Mouse (Mus musculus): ENCODE measurements at regions not wholly inside any gene's neighbourhood (a gene's known extent, or its start where the extent isn't known, plus 50 kb on each side); places are given as distances from the start of the nearest gene placed in this dataset.
"Not testable (repeated sequence)": the region's sequence is repeated elsewhere in the genome, so short reads cannot be mapped to it uniquely, and the experiment has no call there.

DNA sequence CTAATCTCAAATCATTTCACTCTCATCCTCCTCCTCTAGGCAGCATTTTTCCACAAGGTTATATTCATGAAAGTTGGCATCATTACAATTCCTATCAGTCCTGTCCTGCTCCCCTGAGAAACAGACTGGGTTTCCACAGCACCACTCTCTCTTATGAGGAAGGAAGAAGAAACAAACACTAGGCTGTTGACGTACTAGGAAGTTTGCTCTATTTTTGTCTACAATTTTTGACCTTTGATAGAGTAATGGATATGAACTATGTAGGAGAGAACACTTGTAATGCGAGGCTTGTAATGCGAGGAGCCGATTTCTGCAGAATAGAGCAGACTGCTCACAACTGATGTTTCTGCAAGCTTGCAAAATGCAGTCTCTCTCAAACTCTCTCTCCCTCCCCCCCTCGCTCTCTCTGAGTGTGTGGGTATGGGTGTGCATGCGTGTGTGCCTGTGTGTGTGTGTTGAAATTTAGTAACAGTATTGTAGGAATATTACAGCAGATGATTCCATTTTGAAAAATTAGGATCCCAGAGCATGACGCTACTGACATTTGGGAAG, 247.0 kb upstream of the Klf6 start:
- Histone ChIP-seq H3K4me3 (no peak overlapping the region), H3K4me2 (no peak overlapping the region), H3K4me1 (replicated peaks) (peaks cover 4% of the 10 kb centered on the region; the same call in 1 of the 2 replicates), H3K36me3 (no peaks in the 10 kb centered on the region), H3K27ac (no peak overlapping the region), H3K9ac (no peak overlapping the region), H3K27me3 (no peaks in the 10 kb centered on the region), H3K9me3 (no peaks in the 10 kb centered on the region)
- no peak for ATAC-seq (ENCODE audit: low FRiP score)
- WGBS: 79% methylated on average over 7 of the region's 7 CpGs

DNA sequence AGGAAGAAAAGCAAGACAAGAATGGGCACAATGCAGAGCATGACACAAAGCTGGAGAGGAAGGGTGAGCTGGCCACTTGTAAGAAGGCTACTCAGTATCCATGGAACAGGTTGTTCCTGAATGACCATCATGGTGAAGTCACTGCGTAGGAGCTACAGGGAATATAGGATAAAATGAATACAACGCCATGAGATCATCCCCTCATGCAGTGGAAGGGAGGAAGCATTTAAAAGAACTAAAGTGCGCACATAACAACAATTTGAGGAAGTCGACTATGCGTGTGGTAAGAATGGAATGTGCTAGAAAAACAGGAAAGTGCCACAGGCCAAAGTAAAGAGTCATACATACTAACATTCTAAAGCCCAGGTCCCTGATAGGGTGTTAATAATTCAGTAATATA, 246.4 kb upstream of the Klf6 start:
- no peaks in the 10 kb centered on the region for H3K27me3 ChIP-seq
- peaks cover 4% of the 10 kb centered on the region; the same call in 1 of the 2 replicates for H3K4me1 ChIP-seq (replicated peaks)
- ATAC-seq (ENCODE audit: low FRiP score): peak; percentile 49; the same call in 1 of the 2 replicates
- no peak overlapping the region for H3K4me3 ChIP-seq
- WGBS: 87% methylated on average over 5 of the region's 5 CpGs
- no peak overlapping the region for H3K9ac ChIP-seq
- H3K36me3 ChIP-seq: no peaks in the 10 kb centered on the region
- no peaks in the 10 kb centered on the region for H3K9me3 ChIP-seq
- H3K4me2 ChIP-seq: no peak overlapping the region
- H3K27ac ChIP-seq: no peak overlapping the region

DNA sequence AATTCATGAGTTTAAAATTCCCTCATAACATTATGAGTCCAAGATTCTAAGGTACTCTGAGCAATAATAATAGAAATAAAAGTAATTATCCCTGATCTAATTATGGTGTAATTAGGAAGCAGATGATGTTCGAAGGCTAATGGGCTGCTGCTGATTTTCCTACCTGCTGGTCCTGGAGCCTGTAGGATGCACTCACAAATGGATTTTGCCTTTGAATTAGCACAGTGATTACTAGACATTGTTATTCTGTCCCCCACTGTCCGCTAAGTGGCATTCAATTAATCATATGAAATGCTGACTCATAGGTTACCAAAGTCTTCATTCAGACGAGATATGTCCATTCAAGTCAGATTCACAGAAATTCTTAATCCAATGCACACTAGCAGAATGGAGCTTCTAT, 246.0 kb upstream of the Klf6 start:
- 51% methylated on average over 3 of the region's 3 CpGs for WGBS

DNA sequence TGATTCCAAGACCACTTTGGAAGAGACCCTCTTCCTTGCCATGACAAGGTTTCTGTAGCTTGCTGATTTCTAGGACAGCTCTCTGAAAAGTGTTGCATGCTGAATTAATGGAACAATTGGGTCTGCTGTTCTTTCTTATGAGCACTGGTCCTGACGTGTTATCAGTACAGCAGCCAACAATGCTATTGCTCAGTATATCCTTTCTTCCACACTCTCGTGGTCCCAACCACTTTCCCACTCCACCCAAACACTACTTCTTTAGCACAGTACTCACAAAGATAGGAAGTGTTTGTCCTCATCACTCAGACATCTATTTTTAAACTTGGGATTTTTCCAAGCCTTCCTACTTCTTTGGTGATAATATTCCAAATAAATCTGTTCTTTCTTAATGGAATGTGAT, 233.2 kb upstream of the Klf6 start:
- Histone ChIP-seq H3K27ac (no peak overlapping the region), H3K27me3 (no peaks in the 10 kb centered on the region), H3K9me3 (no peaks in the 10 kb centered on the region), H3K36me3 (no peaks in the 10 kb centered on the region), H3K4me2 (no peak overlapping the region), H3K9ac (no peak overlapping the region), H3K4me3 (no peak overlapping the region), H3K4me1 (replicated peaks) (no peaks in the 10 kb centered on the region)
- no peak for ATAC-seq (ENCODE audit: low FRiP score)
- WGBS: 32% methylated on average over 2 of the region's 2 CpGs

More for the DNA sequence above, 246.0 kb upstream of the Klf6 start:
- H3K9ac ChIP-seq: no peak overlapping the region
- H3K27me3 ChIP-seq: no peaks in the 10 kb centered on the region
- no peaks in the 10 kb centered on the region for H3K9me3 ChIP-seq
- H3K36me3 ChIP-seq: no peaks in the 10 kb centered on the region
- no peak overlapping the region for H3K27ac ChIP-seq
- no peak overlapping the region for H3K4me3 ChIP-seq
- H3K4me1 ChIP-seq (replicated peaks): peaks cover 4% of the 10 kb centered on the region; the same call in 1 of the 2 replicates
- ATAC-seq (ENCODE audit: low FRiP score): peak; percentile 65; the same call in 1 of the 2 replicates
- no peak overlapping the region for H3K4me2 ChIP-seq

DNA sequence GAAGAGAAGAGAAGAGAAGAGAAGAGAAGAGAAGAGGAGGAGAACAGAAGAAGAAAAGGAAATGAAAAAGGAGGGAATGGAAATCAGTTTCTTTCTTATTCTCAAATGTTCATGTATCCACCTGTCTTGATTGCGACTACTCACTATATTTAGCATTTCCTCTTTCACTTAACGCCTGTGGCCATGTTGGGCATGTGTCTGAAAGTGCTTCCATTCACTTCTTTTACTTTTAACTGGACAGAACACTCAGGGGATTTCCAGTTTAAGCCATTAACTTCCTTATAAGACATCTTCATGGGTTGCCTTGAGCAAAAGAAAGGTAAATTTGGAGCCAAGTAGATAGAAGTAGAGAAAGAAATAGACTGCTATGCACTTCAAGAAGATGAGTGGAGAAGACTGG, 226.3 kb upstream of the Klf6 start:
- Histone ChIP-seq H3K9me3 (no peaks in the 10 kb centered on the region), H3K4me1 (replicated peaks) (no peaks in the 10 kb centered on the region), H3K4me3 (no peak overlapping the region), H3K9ac (no peak overlapping the region), H3K36me3 (no peaks in the 10 kb centered on the region), H3K27ac (no peak overlapping the region), H3K27me3 (no peaks in the 10 kb centered on the region), H3K4me2 (no peak overlapping the region)
- no peak for ATAC-seq (ENCODE audit: low FRiP score)
- WGBS: 93% methylated on average over 2 of the region's 2 CpGs

DNA sequence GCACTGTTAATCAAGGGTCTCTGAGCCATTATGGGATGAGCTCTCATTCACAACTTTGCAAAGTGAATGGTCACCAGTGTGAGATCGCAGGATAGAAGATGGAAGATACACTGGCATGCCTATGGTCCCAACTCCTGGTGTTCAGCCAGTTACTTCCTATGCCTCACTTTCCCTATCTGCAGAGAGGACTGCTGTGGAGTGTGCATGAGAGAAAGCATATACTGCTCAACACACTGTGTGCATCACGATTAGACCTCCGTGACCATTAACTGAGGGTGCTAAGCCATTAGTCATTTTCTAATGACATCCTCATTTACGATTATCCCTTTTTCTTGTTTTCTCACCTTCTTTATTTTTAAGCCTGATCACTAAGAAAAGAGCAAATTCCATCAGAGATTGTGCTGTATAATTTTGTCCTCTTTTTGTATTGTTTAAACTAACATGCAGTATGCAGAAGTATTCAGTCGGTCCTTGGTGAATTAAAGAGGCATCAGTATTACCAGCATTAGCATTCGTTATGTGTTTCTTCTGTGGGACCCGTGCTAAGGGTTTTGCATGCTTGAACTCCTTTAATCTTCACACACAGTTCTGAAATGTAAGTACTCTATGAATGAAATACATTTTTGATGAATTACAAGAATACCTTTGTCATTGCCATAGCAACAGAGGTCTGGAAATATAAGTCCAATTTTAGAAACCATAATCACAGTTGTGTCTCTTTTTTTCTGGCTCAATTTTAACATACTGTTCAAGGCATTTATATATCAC, 219.4 kb upstream of the Klf6 start:
- Histone ChIP-seq H3K4me3 (no peak overlapping the region), H3K27ac (no peak overlapping the region), H3K27me3 (no peaks in the 10 kb centered on the region), H3K36me3 (no peaks in the 10 kb centered on the region), H3K9ac (no peak overlapping the region), H3K4me1 (replicated peaks) (no peaks in the 10 kb centered on the region), H3K4me2 (no peak overlapping the region), H3K9me3 (no peaks in the 10 kb centered on the region)
- no peak for ATAC-seq (ENCODE audit: low FRiP score)
- WGBS: 71% methylated on average over 7 of the region's 7 CpGs

DNA sequence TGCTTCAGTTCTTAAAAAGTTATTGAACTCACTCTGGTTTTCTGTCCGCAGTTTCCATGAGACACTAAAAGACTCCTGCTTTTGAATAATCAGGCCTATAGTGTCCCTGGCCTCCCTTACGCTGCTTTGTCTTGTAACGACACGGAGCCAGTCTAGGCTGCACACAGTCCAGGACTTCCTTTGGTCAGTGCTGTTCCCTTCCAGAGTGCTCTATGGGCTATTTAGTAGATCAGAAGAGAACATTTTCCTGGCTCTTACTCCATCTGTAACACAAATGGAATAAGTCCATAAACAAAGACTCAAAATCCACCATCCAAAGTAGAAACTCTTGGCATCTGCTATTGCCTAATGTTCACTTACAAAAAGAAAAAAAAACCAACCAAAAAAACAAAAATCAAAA, 213.0 kb upstream of the Klf6 start:
- H3K4me1 ChIP-seq (replicated peaks): no peaks in the 10 kb centered on the region
- no peaks in the 10 kb centered on the region for H3K36me3 ChIP-seq
- H3K27ac ChIP-seq: no peak overlapping the region
- no peak for ATAC-seq (ENCODE audit: low FRiP score)
- no peak overlapping the region for H3K9ac ChIP-seq
- H3K27me3 ChIP-seq: no peaks in the 10 kb centered on the region
- no peak overlapping the region for H3K4me3 ChIP-seq
- WGBS: 75% methylated on average over 4 of the region's 4 CpGs
- no peak overlapping the region for H3K4me2 ChIP-seq
- H3K9me3 ChIP-seq: no peaks in the 10 kb centered on the region

DNA sequence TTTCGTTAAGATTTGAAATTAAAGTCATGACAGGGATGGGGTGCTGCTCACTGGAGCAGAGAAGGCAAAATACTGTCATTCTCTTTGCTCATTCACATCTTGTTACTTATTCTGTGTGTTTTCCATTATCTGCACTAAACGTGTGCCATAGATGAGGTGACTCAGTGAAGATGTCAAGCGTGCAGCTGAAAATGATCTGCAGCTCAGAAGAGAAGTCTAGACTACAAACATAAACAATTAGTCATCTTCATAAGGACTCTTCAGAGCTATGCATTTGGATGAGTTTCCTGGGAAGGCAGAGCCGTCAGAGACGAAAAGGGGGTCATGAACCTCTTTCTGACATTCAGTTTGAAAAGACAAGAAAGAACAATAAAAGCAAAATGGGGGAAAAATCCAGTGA, 203.7 kb upstream of the Klf6 start:
- no peak overlapping the region for H3K9ac ChIP-seq
- H3K4me1 ChIP-seq (replicated peaks): no peaks in the 10 kb centered on the region
- no peak overlapping the region for H3K4me3 ChIP-seq
- H3K9me3 ChIP-seq: no peaks in the 10 kb centered on the region
- H3K4me2 ChIP-seq: no peak overlapping the region
- ATAC-seq (ENCODE audit: low FRiP score): no peak
- H3K27ac ChIP-seq: no peak overlapping the region
- H3K27me3 ChIP-seq: no peaks in the 10 kb centered on the region
- WGBS: 42% methylated on average over 5 of the region's 5 CpGs
- H3K36me3 ChIP-seq: no peaks in the 10 kb centered on the region

DNA sequence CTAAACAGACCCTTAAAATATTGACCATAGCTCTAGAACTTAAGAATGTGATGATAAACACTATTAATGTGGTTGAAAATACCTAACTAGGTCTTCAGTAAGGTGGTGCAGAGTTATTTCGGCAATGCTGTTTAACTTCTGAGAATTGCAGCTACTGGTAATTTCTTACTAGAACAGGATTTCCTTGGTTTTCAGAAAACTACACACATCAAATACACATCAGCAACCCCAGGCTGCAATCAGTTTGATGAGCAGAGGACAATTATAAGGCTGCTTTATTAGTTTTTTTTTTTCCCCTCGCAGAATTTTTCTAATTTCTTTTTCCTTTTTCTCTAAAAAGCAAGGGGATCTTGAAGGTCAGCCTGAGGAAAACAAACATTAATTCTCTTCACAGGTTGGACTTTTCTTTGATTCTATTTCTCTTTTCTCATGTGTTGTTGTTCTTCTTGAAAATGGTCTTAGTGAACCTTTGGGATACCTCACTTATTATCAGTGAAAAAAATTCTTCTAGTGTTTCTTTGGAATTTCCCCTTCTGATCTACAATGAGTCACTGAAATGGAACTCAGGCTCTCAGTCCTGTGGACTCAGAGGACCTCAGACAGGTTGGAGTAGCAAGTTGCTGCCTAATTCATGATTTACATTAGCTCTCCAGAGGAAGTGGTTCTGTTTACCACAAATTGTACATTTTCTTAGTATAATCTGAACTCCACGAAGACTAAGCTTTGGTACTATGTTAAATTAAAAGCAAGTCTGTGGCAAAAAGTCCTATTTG, 194.9 kb upstream of the Klf6 start:
- H3K9me3 ChIP-seq: no peaks in the 10 kb centered on the region
- H3K27me3 ChIP-seq: no peaks in the 10 kb centered on the region
- no peak overlapping the region for H3K9ac ChIP-seq
- no peak overlapping the region for H3K4me2 ChIP-seq
- no peak for ATAC-seq (ENCODE audit: low FRiP score)
- no peak overlapping the region for H3K4me3 ChIP-seq
- WGBS: 89% methylated on average over 3 of the region's 3 CpGs
- no peak overlapping the region for H3K27ac ChIP-seq
- H3K36me3 ChIP-seq: no peaks in the 10 kb centered on the region
- H3K4me1 ChIP-seq (replicated peaks): no peaks in the 10 kb centered on the region

DNA sequence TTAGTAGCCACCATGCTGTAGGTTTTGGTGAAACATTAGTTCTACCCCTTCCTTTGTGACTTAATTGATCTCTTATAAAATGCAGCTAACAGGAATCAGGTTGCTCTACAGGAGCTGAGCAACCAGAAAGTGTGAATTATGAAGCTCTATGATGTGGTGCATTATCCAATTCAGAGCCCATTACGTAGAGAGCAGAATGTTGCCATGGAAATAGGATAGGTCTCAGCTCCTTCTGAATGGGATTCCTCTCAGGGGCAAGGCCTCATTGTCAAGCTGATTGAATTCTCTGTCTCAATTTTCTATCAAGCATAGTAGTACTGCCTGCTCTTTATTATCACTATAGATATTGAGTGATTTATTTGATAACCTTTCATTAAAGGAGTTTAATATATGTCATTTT, 185.6 kb upstream of the Klf6 start:
- Histone ChIP-seq H3K27me3 (no peaks in the 10 kb centered on the region), H3K9me3 (no peaks in the 10 kb centered on the region), H3K4me2 (no peak overlapping the region), H3K36me3 (no peaks in the 10 kb centered on the region), H3K27ac (no peak overlapping the region), H3K9ac (no peak overlapping the region), H3K4me3 (no peak overlapping the region), H3K4me1 (replicated peaks) (no peaks in the 10 kb centered on the region; the same call in 1 of the 2 replicates)
- ATAC-seq (ENCODE audit: low FRiP score): peak; percentile 65; the same call in 1 of the 2 replicates
- 23% methylated on average over 1 of the region's 1 CpGs for WGBS

DNA sequence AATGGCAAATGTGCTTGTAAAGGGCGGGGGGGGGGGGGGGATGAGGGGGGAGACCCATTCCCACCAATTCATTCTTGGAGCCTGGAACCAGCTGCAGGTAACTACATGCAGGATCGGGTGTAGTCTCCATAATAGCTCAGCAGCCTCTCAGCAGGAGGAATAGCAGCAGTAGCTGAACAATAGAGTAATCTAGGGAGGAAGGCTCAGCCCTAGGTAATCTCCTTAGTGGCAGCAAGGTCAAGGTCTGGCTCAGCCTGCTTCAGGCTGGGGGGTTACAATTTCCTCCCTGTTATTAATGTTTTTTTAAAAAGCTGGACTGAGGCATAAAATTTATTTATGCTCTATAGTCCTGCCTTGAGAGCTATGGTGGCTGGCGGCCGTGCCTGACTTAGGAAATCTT, 171.2 kb upstream of the Klf6 start:
- Histone ChIP-seq H3K27me3 (no peaks in the 10 kb centered on the region), H3K4me1 (replicated peaks) (no peaks in the 10 kb centered on the region), H3K27ac (no peak overlapping the region), H3K9ac (no peak overlapping the region), H3K4me2 (no peak overlapping the region), H3K9me3 (0 out of 2 replicates have a peak, but pooled peaks cover 3% of the 10 kb centered on the region), H3K4me3 (no peak overlapping the region), H3K36me3 (no peaks in the 10 kb centered on the region)
- 73% methylated on average over 4 of the region's 4 CpGs for WGBS
- ATAC-seq (ENCODE audit: low FRiP score): no peak

DNA sequence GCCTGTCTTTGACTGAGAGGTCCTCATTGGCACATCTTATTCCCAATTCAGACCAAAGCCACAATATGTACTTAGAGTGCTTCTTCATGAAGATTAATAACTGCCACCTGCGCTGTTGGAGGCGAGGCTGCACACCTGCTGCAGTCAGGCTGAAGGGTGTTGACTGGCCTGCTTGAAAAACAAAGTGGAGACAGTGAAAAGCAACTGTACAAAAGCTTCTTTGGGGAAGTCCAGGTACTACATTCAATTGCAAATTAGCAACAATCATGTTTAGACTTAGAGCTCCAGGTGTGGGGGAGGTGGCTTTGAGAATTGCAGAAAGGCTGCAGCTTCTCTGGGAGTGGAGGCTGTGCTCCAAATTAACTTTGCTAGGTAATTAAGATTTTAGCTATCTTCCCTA, 170.6 kb upstream of the Klf6 start:
- not testable (repeated sequence) for H3K4me1 ChIP-seq (replicated peaks); H3K9ac ChIP-seq; H3K4me2 ChIP-seq; H3K9me3 ChIP-seq; H3K27ac ChIP-seq; H3K27me3 ChIP-seq; H3K36me3 ChIP-seq; H3K4me3 ChIP-seq; ATAC-seq (ENCODE audit: low FRiP score)
- 92% methylated on average over 2 of the region's 2 CpGs for WGBS

Data from hindbrain, embryonic 13.5 days (tissue).